Mouse (Mus musculus): ENCODE measurements at regions not wholly inside any gene's neighbourhood (a gene's known extent, or its start where the extent isn't known, plus 50 kb on each side); places are given as distances from the start of the nearest gene placed in this dataset.
"Not testable (repeated sequence)": the region's sequence is repeated elsewhere in the genome, so short reads cannot be mapped to it uniquely, and the experiment has no call there.

GRCm38 (mm10) chr10:96240591-96240990 is 104.2 kb downstream of the Gm5426 start:
- peak; percentile 36 for DNase-seq (ENCODE audit: extremely low read depth, low read depth)

- DNase-seq (ENCODE audit: extremely low read depth, low read depth), result no peak
These were observed 117.3 kb downstream of the Gm5426 start for GRCm38 (mm10) chr10:96253671-96254070.

GRCm38 (mm10) chr10:96254250-96254862 is 118.0 kb downstream of the Gm5426 start:
- no peak for DNase-seq (ENCODE audit: extremely low read depth, low read depth)

- DNase-seq (ENCODE audit: extremely low read depth, low read depth), result no peak
These were observed 121.5 kb downstream of the Gm5426 start for GRCm38 (mm10) chr10:96257935-96258334.

- DNase-seq (ENCODE audit: extremely low read depth, low read depth), result no peak
These were observed 122.8 kb downstream of the Gm5426 start for GRCm38 (mm10) chr10:96259242-96259641.

- no peak for DNase-seq (ENCODE audit: extremely low read depth, low read depth)
These were observed 123.2 kb downstream of the Gm5426 start for GRCm38 (mm10) chr10:96259648-96260047.

- DNase-seq (ENCODE audit: extremely low read depth, low read depth), result no peak
These were observed 127.1 kb downstream of the Gm5426 start for GRCm38 (mm10) chr10:96263544-96263943.

- DNase-seq (ENCODE audit: extremely low read depth, low read depth), result no peak
These were observed 128.0 kb downstream of the Gm5426 start for GRCm38 (mm10) chr10:96264433-96264832.

- DNase-seq (ENCODE audit: extremely low read depth, low read depth), result no peak
These were observed 128.5 kb downstream of the Gm5426 start for GRCm38 (mm10) chr10:96264866-96265265.

- no peak for DNase-seq (ENCODE audit: extremely low read depth, low read depth)
These were observed 129.8 kb downstream of the Gm5426 start for GRCm38 (mm10) chr10:96266100-96266735.

- DNase-seq (ENCODE audit: extremely low read depth, low read depth), result no peak
These were observed 131.2 kb downstream of the Gm5426 start for GRCm38 (mm10) chr10:96267603-96268002.

- no peak for DNase-seq (ENCODE audit: extremely low read depth, low read depth)
These were observed 137.4 kb downstream of the Gm5426 start for GRCm38 (mm10) chr10:96273607-96274365.

- DNase-seq (ENCODE audit: extremely low read depth, low read depth), result no peak
These were observed 143.7 kb downstream of the Gm5426 start for GRCm38 (mm10) chr10:96280149-96280548.

GRCm38 (mm10) chr10:96285407-96286093 is 149.1 kb downstream of the Gm5426 start:
- DNase-seq (ENCODE audit: extremely low read depth, low read depth), result no peak

- no peak for DNase-seq (ENCODE audit: extremely low read depth, low read depth)
These were observed 149.7 kb downstream of the Gm5426 start for GRCm38 (mm10) chr10:96286094-96286485.

- not testable (repeated sequence) for DNase-seq (ENCODE audit: extremely low read depth, low read depth)
These were observed 152.6 kb downstream of the Gm5426 start for GRCm38 (mm10) chr10:96289005-96289404.

- DNase-seq (ENCODE audit: extremely low read depth, low read depth), result no peak
These were observed 157.2 kb downstream of the Gm5426 start for GRCm38 (mm10) chr10:96293622-96294021.

- peak; percentile 1 for DNase-seq (ENCODE audit: extremely low read depth, low read depth)
These were observed 158.3 kb downstream of the Gm5426 start for GRCm38 (mm10) chr10:96294666-96295065.

- no peak for DNase-seq (ENCODE audit: extremely low read depth, low read depth)
These were observed 161.3 kb downstream of the Gm5426 start for GRCm38 (mm10) chr10:96297658-96298057.

- no peak for DNase-seq (ENCODE audit: extremely low read depth, low read depth)
These were observed 162.2 kb downstream of the Gm5426 start for GRCm38 (mm10) chr10:96298566-96298965.

- DNase-seq (ENCODE audit: extremely low read depth, low read depth), result no peak
These were observed 169.3 kb downstream of the Gm5426 start for GRCm38 (mm10) chr10:96305701-96306100.
